Mouse (Mus musculus): Measurements from ENCODE around the gene Elmo1.

Elmo1 gene

DNA sequence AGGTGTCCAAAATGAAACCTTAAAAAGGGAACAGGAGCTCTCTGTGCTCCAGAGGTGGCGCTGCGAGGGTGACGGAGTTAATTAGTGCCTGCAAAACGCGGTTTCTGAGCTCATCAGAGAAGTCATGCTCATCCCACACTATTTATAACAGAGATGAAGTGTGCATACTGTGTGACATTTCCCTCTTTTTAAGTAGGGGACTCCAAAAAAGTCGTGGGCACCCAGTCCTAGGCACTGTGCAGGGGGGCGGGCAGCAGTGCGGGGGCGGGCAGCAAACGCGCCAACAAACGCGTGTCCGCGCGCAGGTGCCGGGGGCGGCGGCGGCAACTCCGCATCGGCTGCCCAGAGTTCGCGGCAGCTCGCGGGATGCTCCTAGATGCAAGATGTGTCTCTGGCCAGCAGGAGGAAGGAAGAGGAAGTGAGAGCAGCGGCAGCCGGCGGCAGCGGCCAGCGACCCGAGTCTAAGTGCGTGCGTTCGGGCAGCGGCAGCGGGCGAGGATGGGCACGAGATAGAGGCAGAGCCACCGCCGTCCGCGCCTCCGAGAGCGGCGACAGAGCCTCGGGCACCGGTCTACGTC lies at the start of gene Elmo1:
Gene Elmo1 (plus strand): TSS at position 464 of the 578 bp plus-strand sequence.
- in situ Hi-C loops (cut with MboI; ENCODE audit: low sequenced_read_pairs), result loop anchor here (10.0 kb wide), 1 partner anchor 95 kb away; no protein-coding TSS in a partner anchor

DNA sequence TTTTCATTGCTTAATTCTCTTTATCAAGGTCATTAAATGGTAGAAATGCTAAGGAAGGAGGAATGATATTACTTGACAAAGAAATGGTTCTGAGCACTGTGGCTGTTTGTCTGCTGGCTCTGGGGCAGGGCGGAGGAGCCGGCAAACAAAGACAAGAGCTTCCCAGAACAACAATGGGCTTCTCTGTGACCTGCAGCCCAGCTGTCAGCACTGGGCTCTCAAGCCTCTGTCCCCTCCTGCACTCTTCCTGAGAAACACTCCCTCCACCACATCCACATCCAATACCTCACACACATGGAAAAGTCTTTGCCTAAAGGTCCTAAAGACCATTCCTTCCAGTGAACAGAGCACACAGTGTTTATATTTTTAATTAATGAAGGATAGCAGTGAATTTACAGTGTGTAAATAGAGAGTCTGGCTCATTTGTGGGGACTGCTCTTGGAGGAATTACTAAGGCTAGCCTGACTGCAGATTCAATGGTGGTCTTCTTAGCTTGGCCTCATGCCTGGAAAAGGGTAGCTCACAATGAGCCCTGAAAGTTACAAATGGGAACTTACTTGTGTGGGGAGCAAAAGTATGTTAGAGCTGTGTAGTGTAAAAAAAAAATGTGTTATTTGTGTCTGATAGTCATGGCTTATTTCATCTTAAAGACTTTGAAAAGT lies 49.1 kb upstream of the Elmo1 start:
- in situ Hi-C loops (cut with MboI; ENCODE audit: low sequenced_read_pairs), result no loop called here

- in situ Hi-C loops (cut with MboI; ENCODE audit: low sequenced_read_pairs), result no loop called here
These were observed 47.5 kb upstream of the Elmo1 start for GRCm38 (mm10) chr13:20042856-20043255.

DNA sequence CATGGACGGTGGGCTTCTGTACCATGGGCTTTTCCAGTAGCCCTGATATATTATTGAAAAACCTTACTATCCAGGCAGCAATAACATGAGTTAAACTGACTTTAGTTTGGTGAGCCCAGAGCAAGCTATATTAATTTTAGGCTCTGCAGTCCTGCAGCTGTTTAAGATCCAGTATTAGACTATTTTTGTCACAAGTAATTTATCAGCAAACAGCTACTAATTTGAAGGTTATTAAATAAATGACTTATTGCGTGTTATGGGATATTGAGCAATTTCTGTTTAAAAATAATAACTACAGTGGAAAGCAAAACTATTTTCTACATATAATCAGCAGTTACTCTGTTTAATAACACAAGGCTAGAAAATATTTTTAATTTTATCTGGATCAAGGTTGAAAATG lies 45.0 kb upstream of the Elmo1 start:
- in situ Hi-C loops (cut with MboI; ENCODE audit: low sequenced_read_pairs), result no loop called here

DNA sequence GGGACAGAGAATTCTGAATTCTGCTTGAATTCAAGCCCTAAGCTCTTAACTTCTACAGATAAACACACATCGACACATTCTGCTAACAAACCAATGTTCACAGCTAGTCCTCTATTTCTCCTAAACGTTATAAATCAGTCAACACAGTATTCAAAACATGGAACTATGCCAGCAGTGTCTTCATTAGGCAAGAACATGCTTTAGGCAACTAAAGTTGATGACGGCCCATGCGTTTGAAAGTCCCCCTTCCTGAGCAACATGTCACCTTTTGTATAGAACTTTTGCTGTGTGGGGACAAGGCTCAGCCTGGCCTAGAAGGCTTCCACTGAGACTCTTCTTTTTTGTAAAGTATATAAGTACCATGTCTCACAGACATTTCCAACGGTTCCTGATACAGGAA lies 44.6 kb upstream of the Elmo1 start:
- in situ Hi-C loops (cut with MboI; ENCODE audit: low sequenced_read_pairs), result no loop called here

DNA sequence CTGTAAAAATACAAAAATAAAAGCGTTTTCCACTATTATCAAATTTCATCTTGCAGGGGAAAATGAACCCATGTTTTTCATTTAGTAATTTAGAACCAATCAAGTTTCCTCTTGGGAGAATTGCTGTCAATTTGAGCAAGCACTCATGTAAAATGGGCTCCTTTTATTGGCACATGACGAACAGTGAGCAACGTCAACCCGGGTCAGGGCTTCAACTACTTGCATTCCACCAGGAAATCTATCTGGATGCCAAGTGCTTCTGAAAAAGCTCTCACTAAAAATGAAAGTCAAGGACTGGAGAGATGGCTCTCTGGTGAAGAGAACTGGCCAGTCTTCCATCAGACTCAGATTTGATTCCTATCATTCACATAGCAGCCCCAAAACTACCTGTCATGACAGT lies 44.0 kb upstream of the Elmo1 start:
- in situ Hi-C loops (cut with MboI; ENCODE audit: low sequenced_read_pairs), result no loop called here

DNA sequence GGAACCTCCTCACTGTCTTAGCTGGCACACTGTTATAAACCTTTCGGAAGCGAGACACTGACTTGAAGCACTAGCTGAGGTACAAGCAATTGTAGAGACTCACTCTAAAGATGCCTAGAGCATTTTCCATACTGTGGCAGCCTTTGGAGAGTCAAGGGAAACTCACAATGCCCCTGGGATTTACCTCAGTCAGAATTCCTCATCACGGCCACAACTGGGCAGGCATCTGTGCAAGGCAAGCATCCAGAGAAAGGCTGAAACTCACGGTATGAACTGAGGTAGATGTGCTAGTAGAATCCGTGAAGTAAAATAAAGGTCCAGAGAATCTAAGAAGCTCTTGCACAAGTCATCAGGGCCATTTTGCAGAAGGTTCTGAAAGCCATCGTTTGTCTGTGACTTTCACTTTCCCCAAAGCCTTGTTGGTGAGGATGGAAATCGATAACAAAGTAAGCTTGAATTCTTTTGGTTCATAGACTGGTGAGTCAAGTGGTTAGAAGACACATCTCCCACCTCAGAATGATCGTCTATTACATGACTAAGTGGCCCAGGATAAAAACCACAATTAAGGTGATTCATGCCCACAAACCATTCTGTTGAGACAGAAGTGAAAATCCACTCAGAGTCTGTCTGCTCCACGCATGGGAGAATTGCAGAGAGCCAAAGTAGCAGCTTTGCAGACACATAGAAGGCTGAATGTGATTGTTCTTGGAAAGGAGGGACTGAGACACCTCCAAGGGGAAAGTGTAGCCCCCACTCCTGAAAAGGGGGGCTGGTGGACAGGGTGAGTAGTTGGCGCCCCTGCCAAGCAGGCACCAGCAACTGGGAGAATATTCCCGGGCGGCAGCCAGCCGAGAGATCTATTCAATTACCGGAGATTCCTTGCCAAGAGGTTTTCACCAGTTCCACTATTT lies 42.2 kb upstream of the Elmo1 start:
- in situ Hi-C loops (cut with MboI; ENCODE audit: low sequenced_read_pairs), result no loop called here

DNA sequence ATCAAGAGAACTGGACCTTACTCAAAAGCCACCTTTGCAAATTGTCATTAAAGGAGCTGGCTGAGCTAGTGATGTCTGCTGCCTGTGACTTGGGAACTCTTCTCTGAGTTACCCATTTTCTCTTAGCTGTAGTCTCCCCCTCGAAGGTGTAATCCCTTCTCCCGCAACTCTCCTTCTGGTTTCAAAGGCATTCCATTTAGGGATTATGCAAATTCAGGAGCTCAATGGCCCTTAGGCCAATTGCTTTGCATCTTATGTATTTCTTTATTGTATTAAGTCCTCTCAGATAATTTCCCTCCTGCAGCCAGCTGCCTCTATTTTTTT lies 41.6 kb upstream of the Elmo1 start:
- in situ Hi-C loops (cut with MboI; ENCODE audit: low sequenced_read_pairs), result no loop called here

DNA sequence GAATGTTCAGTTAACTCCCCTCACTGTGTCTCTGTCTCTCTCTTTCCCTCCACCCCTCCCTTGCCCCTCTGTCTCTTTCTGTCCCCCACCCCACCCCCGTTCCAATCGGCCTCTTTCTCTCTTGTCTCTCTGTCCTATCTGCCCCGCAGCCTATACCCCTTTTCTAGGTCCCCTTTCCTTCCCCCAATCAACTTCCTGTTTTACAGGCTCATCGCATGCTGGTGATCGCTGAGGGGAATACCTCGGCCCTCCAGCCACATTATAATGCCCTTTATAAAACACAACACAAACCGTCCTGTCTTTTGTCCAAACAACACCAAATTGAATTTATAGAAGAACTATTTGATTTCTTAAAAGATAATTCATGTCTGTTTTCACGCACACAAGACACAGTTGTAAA lies 40.7 kb upstream of the Elmo1 start:
- in situ Hi-C loops (cut with MboI; ENCODE audit: low sequenced_read_pairs), result no loop called here

DNA sequence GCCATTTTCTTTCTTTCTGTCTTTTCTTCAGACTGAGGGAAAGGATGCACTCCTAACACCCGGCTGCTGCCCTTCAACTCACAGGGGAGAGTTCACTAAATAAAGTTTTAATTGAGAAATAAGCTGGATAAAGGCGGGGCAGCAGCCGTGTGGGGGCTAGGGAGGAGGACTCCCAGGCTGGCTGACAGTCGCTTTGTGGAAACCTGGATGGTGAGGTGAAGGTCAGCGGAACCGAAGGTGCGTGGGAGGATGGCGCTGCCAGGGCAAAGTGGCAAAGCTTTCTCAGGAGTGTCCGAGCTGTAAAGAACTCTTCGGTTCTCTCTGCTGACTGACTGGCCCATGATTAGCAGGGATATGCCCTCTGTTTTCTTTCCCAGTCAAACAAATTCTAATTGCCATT lies 40.2 kb upstream of the Elmo1 start:
- in situ Hi-C loops (cut with MboI; ENCODE audit: low sequenced_read_pairs), result no loop called here

DNA sequence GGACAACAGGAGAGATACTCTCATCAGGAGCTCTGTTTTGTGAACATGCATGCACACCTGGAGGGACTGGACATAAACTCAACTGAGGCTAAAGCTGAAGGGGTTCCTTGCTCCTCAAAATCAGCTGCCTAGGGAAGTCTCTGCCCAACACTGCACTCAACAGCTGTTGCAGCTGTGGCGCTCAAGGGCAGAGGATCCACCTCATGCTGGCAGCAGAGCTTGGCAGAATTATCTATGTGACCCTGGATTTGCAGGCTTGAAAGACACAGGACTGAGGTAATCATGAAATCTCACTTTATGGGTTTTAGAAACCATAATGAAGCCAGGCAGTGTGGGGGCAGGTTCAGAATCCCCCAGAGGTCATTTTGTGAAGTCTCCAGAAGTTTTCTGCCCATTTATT lies 32.5 kb upstream of the Elmo1 start:
- in situ Hi-C loops (cut with MboI; ENCODE audit: low sequenced_read_pairs), result no loop called here

- in situ Hi-C loops (cut with MboI; ENCODE audit: low sequenced_read_pairs), result no loop called here
These were observed 29.4 kb upstream of the Elmo1 start for GRCm38 (mm10) chr13:20061031-20061430.

GRCm38 (mm10) chr13:20063331-20063730 lies 27.1 kb upstream of the Elmo1 start:
- in situ Hi-C loops (cut with MboI; ENCODE audit: low sequenced_read_pairs), result no loop called here

GRCm38 (mm10) chr13:20072043-20072442 lies 18.4 kb upstream of the Elmo1 start:
- in situ Hi-C loops (cut with MboI; ENCODE audit: low sequenced_read_pairs), result no loop called here

DNA sequence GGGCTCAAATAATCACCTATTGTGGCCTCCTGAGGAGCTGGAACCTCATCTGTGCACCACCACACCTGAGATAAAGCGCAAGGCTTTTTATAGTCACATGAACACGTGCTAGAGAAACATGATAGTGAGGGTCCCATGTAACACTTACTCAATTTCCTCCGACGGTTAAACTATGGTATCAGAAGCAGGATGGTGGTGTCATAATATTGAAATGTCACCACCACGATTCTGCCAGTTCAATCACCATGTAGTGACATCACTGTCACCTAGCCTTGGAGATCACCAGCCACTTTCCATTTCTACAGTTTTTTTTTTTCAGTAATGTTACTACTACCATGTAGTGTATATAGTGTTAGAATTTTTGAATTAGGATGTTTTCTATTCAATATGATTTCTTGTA lies 17.4 kb upstream of the Elmo1 start:
- in situ Hi-C loops (cut with MboI; ENCODE audit: low sequenced_read_pairs), result no loop called here

GRCm38 (mm10) chr13:20076521-20076920 lies 13.9 kb upstream of the Elmo1 start:
- in situ Hi-C loops (cut with MboI; ENCODE audit: low sequenced_read_pairs), result no loop called here

- in situ Hi-C loops (cut with MboI; ENCODE audit: low sequenced_read_pairs), result no loop called here
These were observed 13.2 kb upstream of the Elmo1 start for GRCm38 (mm10) chr13:20077237-20077636.

DNA sequence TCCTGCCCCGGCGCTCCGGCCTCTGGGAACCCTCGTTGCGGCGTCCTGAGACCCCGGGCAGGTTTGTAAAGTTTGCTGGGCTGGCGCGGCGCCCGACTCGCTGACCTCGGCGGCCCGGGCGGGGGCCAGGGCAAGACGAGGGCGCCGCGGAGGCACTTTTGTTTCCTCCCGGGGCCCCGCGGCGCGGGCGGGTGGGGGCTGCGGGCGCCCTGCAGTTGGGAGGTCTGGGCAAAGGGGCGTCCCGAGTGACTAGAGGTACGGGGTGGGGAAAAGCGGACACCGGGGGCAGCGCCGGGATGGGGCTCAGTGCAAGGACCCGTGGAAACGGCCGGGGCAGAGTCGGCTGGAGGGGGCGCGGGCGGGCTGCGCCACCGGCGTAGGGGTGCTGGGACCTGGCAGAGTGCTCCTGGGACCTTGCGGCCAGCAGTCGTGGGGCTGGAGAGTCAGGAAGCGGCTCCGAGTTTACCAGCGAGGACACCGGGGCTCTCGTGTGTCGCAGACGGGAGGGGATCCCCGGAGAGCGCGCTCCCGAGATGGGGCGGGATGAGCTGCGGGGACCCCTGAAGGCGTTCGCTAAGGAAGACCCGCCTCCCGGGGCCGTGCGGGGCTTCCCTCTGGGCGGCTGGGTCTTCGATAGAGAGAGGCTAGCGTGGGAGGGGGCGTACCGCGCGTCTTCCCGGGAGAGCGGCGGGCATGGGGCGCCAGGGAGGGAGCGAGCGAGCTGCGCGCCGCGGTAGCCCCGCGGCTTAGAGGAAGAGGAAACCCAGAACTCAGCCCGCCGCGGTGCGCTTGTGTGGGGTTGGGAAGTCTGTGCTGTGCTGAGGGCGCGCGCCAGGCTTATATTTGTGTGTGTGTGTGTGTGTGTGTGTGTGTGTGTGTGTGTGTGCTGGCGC lies 561 bp downstream of the Elmo1 start:
- in situ Hi-C loops (cut with MboI; ENCODE audit: low sequenced_read_pairs), result loop anchor here (10.0 kb wide), 1 partner anchor 94 kb away; no protein-coding TSS in a partner anchor

- in situ Hi-C loops (cut with MboI; ENCODE audit: low sequenced_read_pairs), result loop anchor here (10.0 kb wide), 1 partner anchor 93 kb away; no protein-coding TSS in a partner anchor
These were observed 1.2 kb downstream of the Elmo1 start for GRCm38 (mm10) chr13:20091604-20091926.

- in situ Hi-C loops (cut with MboI; ENCODE audit: low sequenced_read_pairs), result loop anchor here (10.0 kb wide), 1 partner anchor 92 kb away; no protein-coding TSS in a partner anchor
These were observed 1.9 kb downstream of the Elmo1 start for GRCm38 (mm10) chr13:20092301-20092700.

Data from CH12F3 (cell line).